Mouse (Mus musculus) kidney, postnatal 25 days (tissue): ENCODE measurements at regions not wholly inside any gene's neighbourhood (a gene's known extent, or its start where the extent isn't known, plus 50 kb on each side); places are given as distances from the start of the nearest gene placed in this dataset.

Experiments
- DNase-seq, 2 experiments: peaks; one replicate each; pipeline ENCODE4 v3.0.0; 2021; ENCODE audit warnings: mixed read lengths in 2 of 2

- DNase-seq: no peak
Observed at GRCm38 (mm10) chr9:52377761-52378160, 209.4 kb upstream of the Zc3h12c start.

- no peak for DNase-seq
Observed at GRCm38 (mm10) chr9:52376914-52377313, 208.5 kb upstream of the Zc3h12c start.

- no peak for DNase-seq
Observed at GRCm38 (mm10) chr9:52371296-52371695, 202.9 kb upstream of the Zc3h12c start.

GRCm38 (mm10) chr9:52368911-52369310 is 200.5 kb upstream of the Zc3h12c start:
- no peak for DNase-seq

- no peak for DNase-seq
Observed at GRCm38 (mm10) chr9:52368080-52368479, 199.7 kb upstream of the Zc3h12c start.

- no peak for DNase-seq
Observed at GRCm38 (mm10) chr9:52366046-52366445, 197.7 kb upstream of the Zc3h12c start.

GRCm38 (mm10) chr9:52361599-52361998 is 193.2 kb upstream of the Zc3h12c start:
- DNase-seq: no peak

GRCm38 (mm10) chr9:52359416-52359815 is 191.0 kb upstream of the Zc3h12c start:
- no peak for DNase-seq

- DNase-seq: no peak
Observed at GRCm38 (mm10) chr9:52356549-52356948, 188.2 kb upstream of the Zc3h12c start.

- no peak for DNase-seq
Observed at GRCm38 (mm10) chr9:52355187-52355982, 187.0 kb upstream of the Zc3h12c start.

- no peak for DNase-seq
Observed at GRCm38 (mm10) chr9:52348536-52349527, 180.5 kb upstream of the Zc3h12c start.

GRCm38 (mm10) chr9:52344177-52344877 is 176.0 kb upstream of the Zc3h12c start:
- no peak for DNase-seq

GRCm38 (mm10) chr9:52341029-52341428 is 172.7 kb upstream of the Zc3h12c start:
- no peak for DNase-seq

GRCm38 (mm10) chr9:52337786-52338322 is 169.5 kb upstream of the Zc3h12c start:
- DNase-seq: no peak

GRCm38 (mm10) chr9:52334767-52335166 is 166.4 kb upstream of the Zc3h12c start:
- no peak for DNase-seq

GRCm38 (mm10) chr9:52333884-52334283 is 165.5 kb upstream of the Zc3h12c start:
- DNase-seq: no peak

- DNase-seq: no peak
Observed at GRCm38 (mm10) chr9:52331748-52332147, 163.4 kb upstream of the Zc3h12c start.

- no peak for DNase-seq
Observed at GRCm38 (mm10) chr9:52330652-52331051, 162.3 kb upstream of the Zc3h12c start.

- no peak for DNase-seq
Observed at GRCm38 (mm10) chr9:52324347-52324746, 156.0 kb upstream of the Zc3h12c start.

GRCm38 (mm10) chr9:52323757-52324156 is 155.4 kb upstream of the Zc3h12c start:
- no peak for DNase-seq

- no peak for DNase-seq
Observed at GRCm38 (mm10) chr9:52323226-52323625, 154.9 kb upstream of the Zc3h12c start.

- no peak for DNase-seq
Observed at GRCm38 (mm10) chr9:52301521-52301920, 133.1 kb upstream of the Zc3h12c start.

- peak in 1 of 2 experiments; percentile 18 for DNase-seq
Observed at GRCm38 (mm10) chr9:52298329-52298728, 130.0 kb upstream of the Zc3h12c start.
